Mouse (Mus musculus): ENCODE results near the gene Scaf1. TPM values are rescaled to one million over a fixed set of nuclear protein-coding genes. Genes with fewer than 3 reads are reported as not detected.

Gene Scaf1
- total and polyA plus RNA-seq, 3 experiments = 17.7 to 81.5 (median 34.4) TPM

- Histone ChIP-seq H3K9me3 (replicated peaks; ENCODE audit: insufficient read depth, low read length) (no peaks in the 10 kb centered on the region), H3K36me3 (ENCODE audit: control insufficient read depth in 1 of 2, insufficient read depth in 2 of 2, low read length in 2 of 2) (no peaks in the 10 kb centered on the region), H3K9ac (ENCODE audit: control insufficient read depth, low read depth, low read length, poor library complexity, severe bottlenecking) (no peak overlapping the region), H3K4me1 (ENCODE audit: control insufficient read depth in 1 of 2, insufficient read depth in 2 of 2, low read length in 2 of 2) (peaks cover 0 to 4% of the 10 kb centered on the region in 2 experiments; a peak in 1 of 4 replicates), H3K4me3 (ENCODE audit: control insufficient read depth in 1 of 2, insufficient read depth in 1 of 2, low read depth in 2 of 2, low read length in 2 of 2) (no peak overlapping the region), H3K27ac (ENCODE audit: control insufficient read depth, low read depth, low read length) (no peak overlapping the region), H3K79me2 (ENCODE audit: control insufficient read depth, insufficient read depth, low read length, poor library complexity) (no peaks in the 10 kb centered on the region), H3K27me3 (ENCODE audit: control insufficient read depth in 1 of 2, insufficient read depth in 2 of 2, low read length in 2 of 2) (no peaks in the 10 kb centered on the region)
- TF ChIP-seq POLR2AphosphoS2 (IDR thresholded peaks at IDR 0.05; ENCODE audit: low read length) = no peak
- peak; percentile 50; the same call in 1 of the 2 replicates for TF ChIP-seq MAZ (IDR thresholded peaks at IDR 0.05; ENCODE audit: low read depth, low read length)
- peak; percentile 86 for TF ChIP-seq ZNF384 (IDR thresholded peaks at IDR 0.05; ENCODE audit: low read depth, low read length)
- peak; percentile 54 for DNase-seq (ENCODE audit: low read depth, low spot score)
Measured at GRCm38 (mm10) chr7:44959874-44960511, 56.2 kb downstream of the Scaf1 start.

- no peaks in the 10 kb centered on the region for H3K27me3 ChIP-seq (ENCODE audit: control insufficient read depth in 1 of 2, insufficient read depth in 2 of 2, low read length in 2 of 2)
- peaks cover 0 to 4% of the 10 kb centered on the region in 2 experiments; a peak in 1 of 4 replicates for H3K4me1 ChIP-seq (ENCODE audit: control insufficient read depth in 1 of 2, insufficient read depth in 2 of 2, low read length in 2 of 2)
- TF ChIP-seq TAL1 (IDR thresholded peaks at IDR 0.05; ENCODE audit: low read length) = no peak
- no peak for TF ChIP-seq NELFE (IDR thresholded peaks at IDR 0.05; ENCODE audit: low read depth, low read length)
- TF ChIP-seq SIN3A (IDR thresholded peaks at IDR 0.05; ENCODE audit: low read length) = no peak
- TF ChIP-seq MYC (IDR thresholded peaks at IDR 0.05; ENCODE audit: low read depth, low read length) = no peak
- no peak for TF ChIP-seq NRF1 (IDR thresholded peaks at IDR 0.05; ENCODE audit: insufficient read depth, low read depth, low read length, poor library complexity, severe bottlenecking)
- no peak for TF ChIP-seq CHD2 (IDR thresholded peaks at IDR 0.05; ENCODE audit: low read length)
- no peak for TF ChIP-seq USF1 (IDR thresholded peaks at IDR 0.05; ENCODE audit: low read depth, low read length)
- TF ChIP-seq POLR2AphosphoS5 (IDR thresholded peaks at IDR 0.05; ENCODE audit: borderline replicate concordance, low read depth, low read length) = no peak
- TF ChIP-seq ZMIZ1 (IDR thresholded peaks at IDR 0.05; ENCODE audit: low read depth, low read length) = no peak
- TF ChIP-seq ETS1 (IDR thresholded peaks at IDR 0.05; ENCODE audit: low read depth, low read length) = no peak
- TF ChIP-seq UBTF (IDR thresholded peaks at IDR 0.05; ENCODE audit: borderline replicate concordance, insufficient read depth, low read depth, low read length) = no peak
- no peak for TF ChIP-seq MAZ (IDR thresholded peaks at IDR 0.05; ENCODE audit: low read depth, low read length)
- TF ChIP-seq GATA1 (IDR thresholded peaks at IDR 0.05; ENCODE audit: low read depth, low read length) = no peak
- TF ChIP-seq CHD1 (IDR thresholded peaks at IDR 0.05; ENCODE audit: low read depth, low read length) = no peak
- TF ChIP-seq SMC3 (IDR thresholded peaks at IDR 0.05; ENCODE audit: low read depth, low read length) = no peak
- no peak for TF ChIP-seq EP300 (IDR thresholded peaks at IDR 0.05; ENCODE audit: low read depth in 1 of 2, low read length in 2 of 2)
- no peak for TF ChIP-seq RCOR1 (IDR thresholded peaks at IDR 0.05; ENCODE audit: low read depth, low read length)
- TF ChIP-seq MXI1 (IDR thresholded peaks at IDR 0.05; ENCODE audit: low read depth, low read length) = no peak
- no peaks in the 10 kb centered on the region for H3K36me3 ChIP-seq (ENCODE audit: control insufficient read depth in 1 of 2, insufficient read depth in 2 of 2, low read length in 2 of 2)
- H3K27ac ChIP-seq (ENCODE audit: control insufficient read depth, low read depth, low read length) = no peak overlapping the region
- H3K9me3 ChIP-seq (replicated peaks; ENCODE audit: insufficient read depth, low read length) = no peaks in the 10 kb centered on the region
- no peak overlapping the region for H3K4me3 ChIP-seq (ENCODE audit: control insufficient read depth in 1 of 2, insufficient read depth in 1 of 2, low read depth in 2 of 2, low read length in 2 of 2)
- no peak for DNase-seq (ENCODE audit: low read depth, low spot score)
- H3K9ac ChIP-seq (ENCODE audit: control insufficient read depth, low read depth, low read length, poor library complexity, severe bottlenecking) = no peak overlapping the region
- H3K79me2 ChIP-seq (ENCODE audit: control insufficient read depth, insufficient read depth, low read length, poor library complexity) = no peaks in the 10 kb centered on the region
Measured at GRCm38 (mm10) chr7:44959281-44959680, 56.9 kb downstream of the Scaf1 start.

All from MEL (cell line).